Mouse (Mus musculus): ENCODE results near the gene Gfod2.
A peak's percentile ranks its signal among the peaks of the same experiment; 100 is the strongest.

Gene Gfod2

GRCm38 (mm10) chr8:105702001-105702401 lies 56.5 kb downstream of the Gfod2 start:
- DNase-seq (ENCODE audit: low spot score): no peak

- DNase-seq (ENCODE audit: low spot score): peak; percentile 94
Observed at GRCm38 (mm10) chr8:105700966-105701824, 57.3 kb downstream of the Gfod2 start, which contains the start of the genes Acd and Pard6a. TSS of gene Acd (minus strand) at chr8:105701102. TSS of gene Pard6a (plus strand) at chr8:105701148.

GRCm38 (mm10) chr8:105700566-105700965 lies 57.9 kb downstream of the Gfod2 start:
- DNase-seq (ENCODE audit: low spot score): no peak

DNA sequence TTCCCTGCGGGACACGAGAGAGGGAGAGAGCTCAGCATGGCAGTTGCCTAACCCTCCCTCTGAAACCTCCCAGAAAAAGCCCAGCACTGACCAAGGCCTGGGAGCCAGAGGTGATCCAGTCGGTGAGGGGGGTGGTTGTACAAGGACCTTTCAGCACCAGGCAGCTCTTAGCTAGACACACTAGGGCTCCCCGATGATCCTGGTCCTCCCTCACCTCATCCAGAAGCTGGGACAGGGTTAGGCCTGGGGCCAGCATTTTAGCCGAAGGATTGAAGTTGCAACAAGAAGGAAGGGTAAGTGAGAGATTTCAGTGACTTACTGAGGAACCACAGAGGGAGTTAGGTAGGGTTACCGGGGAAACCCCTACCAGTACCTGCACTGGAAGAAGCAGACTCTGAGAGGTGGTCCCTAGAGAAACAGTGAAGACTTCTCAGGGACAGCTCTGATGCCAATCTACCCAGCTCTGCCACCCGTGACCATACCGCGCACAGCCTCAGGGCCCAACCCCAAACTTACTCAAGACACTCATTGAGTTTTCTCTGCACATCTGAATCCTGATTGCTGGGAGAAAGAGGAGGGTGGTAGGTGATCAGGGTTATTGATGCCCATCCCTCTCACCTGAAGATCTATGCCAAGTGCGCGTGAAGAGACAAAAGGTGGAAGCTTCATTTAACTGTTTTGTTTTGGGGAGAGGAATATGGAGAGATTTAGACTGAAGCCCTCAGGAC lies 58.8 kb downstream of the Gfod2 start:
- DNase-seq (ENCODE audit: low spot score): no peak

GRCm38 (mm10) chr8:105698734-105699133 lies 59.7 kb downstream of the Gfod2 start:
- DNase-seq (ENCODE audit: low spot score): no peak

GRCm38 (mm10) chr8:105697196-105697780 lies 61.2 kb downstream of the Gfod2 start:
- DNase-seq (ENCODE audit: low spot score): no peak

- no peak for DNase-seq (ENCODE audit: low spot score)
Observed at GRCm38 (mm10) chr8:105695080-105695780, 63.2 kb downstream of the Gfod2 start.

- DNase-seq (ENCODE audit: low spot score): no peak
Observed at GRCm38 (mm10) chr8:105694051-105694799, 64.2 kb downstream of the Gfod2 start.

GRCm38 (mm10) chr8:105693648-105694047 lies 64.8 kb downstream of the Gfod2 start:
- no peak for DNase-seq (ENCODE audit: low spot score)

GRCm38 (mm10) chr8:105692449-105693182 lies 65.8 kb downstream of the Gfod2 start:
- no peak for DNase-seq (ENCODE audit: low spot score)

DNA sequence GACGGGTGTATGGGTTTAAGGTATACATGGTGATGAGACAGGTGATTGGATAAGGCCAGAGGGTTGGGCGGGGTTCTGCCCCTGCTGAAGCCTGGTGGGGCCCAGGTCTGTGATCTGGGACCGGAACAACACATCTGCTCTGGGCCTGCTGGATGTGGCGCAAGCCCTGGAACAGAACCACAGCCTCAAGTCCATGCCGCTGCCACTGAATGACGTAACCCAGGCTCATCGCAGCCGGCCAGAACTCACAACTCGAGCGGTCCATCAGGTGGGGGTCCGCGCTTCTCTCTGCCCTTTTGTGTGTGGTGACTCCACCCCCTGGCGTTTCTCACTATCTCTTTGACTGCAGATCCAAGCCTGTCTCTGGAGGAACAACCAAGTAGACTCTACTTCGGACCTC lies 67.5 kb downstream of the Gfod2 start:
- no peak for DNase-seq (ENCODE audit: low spot score)

- DNase-seq (ENCODE audit: low spot score): no peak
Observed at GRCm38 (mm10) chr8:105689983-105690360, 68.5 kb downstream of the Gfod2 start.

DNA sequence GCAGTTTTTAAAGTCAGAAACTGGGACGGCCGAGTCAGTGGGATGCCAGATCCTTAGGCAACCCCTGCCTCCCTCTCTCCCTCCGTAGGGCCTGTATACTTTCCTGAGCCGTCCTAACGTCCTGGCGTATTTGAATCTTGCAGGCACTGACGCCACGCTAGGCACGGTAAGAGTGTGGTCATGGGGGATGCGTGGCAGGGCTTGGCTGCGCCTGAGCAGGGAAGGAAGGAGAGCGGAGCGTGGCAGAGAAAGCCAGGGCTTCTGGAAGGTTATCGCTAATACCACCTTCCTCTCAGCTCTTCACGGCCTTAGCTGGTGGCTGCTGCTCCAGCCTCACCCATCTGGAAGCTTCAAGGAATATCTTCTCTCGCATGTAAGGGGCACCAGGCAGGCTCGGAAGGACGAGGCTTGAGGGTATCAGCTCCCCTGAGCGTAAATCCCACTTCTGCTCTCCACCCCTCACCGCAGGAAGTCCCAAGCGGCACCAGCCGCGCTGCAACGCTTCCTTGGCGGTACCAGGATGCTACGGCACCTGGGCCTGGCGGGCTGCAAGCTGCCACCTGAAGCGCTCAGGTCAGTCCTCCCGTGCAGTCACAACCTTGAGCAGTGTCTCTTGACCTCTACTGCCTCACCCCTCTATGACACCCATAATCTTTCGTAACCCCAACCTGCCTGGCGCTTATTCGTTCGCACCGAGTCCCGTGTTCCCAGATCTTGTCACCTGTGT lies 69.0 kb downstream of the Gfod2 start:
- no peak for DNase-seq (ENCODE audit: low spot score)

- no peak for DNase-seq (ENCODE audit: low spot score)
Observed at GRCm38 (mm10) chr8:105688242-105688752, 70.2 kb downstream of the Gfod2 start.

- no peak for DNase-seq (ENCODE audit: low spot score)
Observed at GRCm38 (mm10) chr8:105687512-105687911, 71.0 kb downstream of the Gfod2 start.

- no peak for DNase-seq (ENCODE audit: low spot score)
Observed at GRCm38 (mm10) chr8:105686551-105686950, 71.9 kb downstream of the Gfod2 start.

- no peak for DNase-seq (ENCODE audit: low spot score)
Observed at GRCm38 (mm10) chr8:105685796-105686308, 72.6 kb downstream of the Gfod2 start, which contains the start of gene Carmil2. TSS of gene Carmil2 (plus strand) at chr8:105686274.

DNA sequence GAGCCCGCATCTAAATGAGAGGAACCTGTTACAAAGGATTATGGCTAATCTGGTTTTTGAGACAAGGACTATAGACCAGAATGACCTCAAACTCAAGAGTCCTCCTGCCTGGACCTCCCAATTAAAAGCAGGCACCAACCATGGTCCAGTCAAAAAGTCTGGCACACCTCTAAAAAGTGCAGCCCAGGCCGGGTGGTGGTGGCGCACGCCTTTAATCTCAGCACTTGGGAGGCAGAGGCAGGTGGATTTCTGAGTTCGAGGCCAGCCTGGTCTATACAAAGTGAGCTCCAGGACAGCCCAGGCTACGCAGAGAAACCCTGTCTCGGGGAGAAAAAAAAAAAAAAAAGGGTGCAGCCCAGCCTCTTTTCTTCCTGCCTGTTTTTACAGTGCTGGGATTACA lies 73.1 kb downstream of the Gfod2 start:
- DNase-seq (ENCODE audit: low spot score): no peak

- DNase-seq (ENCODE audit: low spot score): no peak
Observed at GRCm38 (mm10) chr8:105677891-105678290, 80.6 kb downstream of the Gfod2 start.

Data from left cerebral cortex, adult 11 months (tissue).